Mouse (Mus musculus): ENCODE results near the gene Cdkal1.

DNA sequence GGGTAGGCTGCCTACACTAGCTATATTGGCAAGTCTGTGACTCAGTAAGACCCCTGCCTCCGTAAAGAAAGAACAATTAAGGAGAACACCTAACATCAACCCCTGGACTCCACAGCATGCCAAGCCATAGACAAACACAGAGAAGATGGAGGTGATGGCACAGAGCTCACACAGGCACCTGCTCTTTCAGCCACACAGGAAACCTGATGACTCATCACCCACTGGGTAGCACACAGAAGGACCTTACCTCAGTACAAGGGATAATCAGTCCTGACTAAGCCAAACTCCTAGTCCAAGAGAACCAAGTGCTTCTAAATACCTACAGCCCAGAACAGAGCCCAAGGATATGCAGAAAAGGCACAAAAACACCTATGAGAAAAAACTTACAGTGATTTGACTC lies 50.2 kb downstream of the Cdkal1 start:
- TF ChIP-seq CTCF (IDR thresholded peaks at IDR 0.05; ENCODE audit: low read depth) (no peak), EP300 (IDR thresholded peaks at IDR 0.05; ENCODE audit: low read depth) (no peak)

Data from liver, embryonic 14.5 days (tissue).